Mouse (Mus musculus) limb, embryonic 13.5 days (tissue): ENCODE measurements around the gene Elk3. TPM values are rescaled to one million over a fixed set of nuclear protein-coding genes. Genes with fewer than 3 reads are reported as not detected.

Experiments used
- ATAC-seq: fragments of 200-750 bp; cut with Nextera tagmentation; 2 replicates; pipeline ENCODE4 v1.8.0; 2017; ENCODE audit warnings: low read depth, moderate number of reproducible peaks, moderate TSS enrichment; ENCODE audit not compliant: low FRiP score
- H3K27ac ChIP-seq: fragments of 300-500 bp; sonication (generic); 2 replicates; pipeline ENCODE4 v1.5.1; 2015; ENCODE audit warnings: inconsistent platforms, mild to moderate bottlenecking, moderate library complexity
- H3K27me3 ChIP-seq: fragments of 300-500 bp; sonication (generic); 2 replicates; pipeline ENCODE4 v1.6.1; 2015; ENCODE audit warnings: mild to moderate bottlenecking, inconsistent platforms
- H3K36me3 ChIP-seq: fragments of 300-500 bp; sonication (generic); 2 replicates; pipeline ENCODE4 v1.6.1; 2015; ENCODE audit warnings: inconsistent platforms, mild to moderate bottlenecking, moderate library complexity
- H3K4me1 ChIP-seq: fragments of 300-500 bp; sonication (generic); 2 replicates; pipeline ENCODE4 v1.6.1; 2015; ENCODE audit warnings: inconsistent platforms
- H3K4me2 ChIP-seq: fragments of 300-500 bp; sonication (generic); replicated peaks from 2 replicates; pipeline ENCODE4 v1.6.1; 2015; ENCODE audit warnings: inconsistent platforms, mild to moderate bottlenecking, moderate library complexity
- H3K4me3 ChIP-seq: fragments of 300-500 bp; sonication (generic); 2 replicates; pipeline ENCODE4 v1.5.1; 2015; ENCODE audit warnings: moderate library complexity, mild to moderate bottlenecking, inconsistent platforms
- H3K9ac ChIP-seq: fragments of 300-500 bp; sonication (generic); 2 replicates; pipeline ENCODE4 v1.6.1; 2015; ENCODE audit warnings: mild to moderate bottlenecking, inconsistent platforms
- H3K9me3 ChIP-seq: fragments of 300-500 bp; sonication (generic); 2 replicates; pipeline ENCODE4 v1.6.1; 2016; ENCODE audit warnings: inconsistent platforms
- WGBS: fragments of 180-500 bp; shearing (Covaris S2); methylation state at CpG from one replicate; pipeline ENCODE4 v1.1.7; 2015; 5-methylcytosine and 5-hydroxymethylcytosine counted together
- polyA plus RNA-seq: library from polyadenylated mRNA; unstranded; fragments of >200 nt; fragmentation: Nextera tagmentation; extraction: Ambion mirVana; gene quantifications from 2 replicates; pipeline ENCODE4 v1.2.1, GENCODE M21; 2015

Gene Elk3
- polyA plus RNA-seq, 1 experiment from 2014 or later = 48.6 TPM

- H3K4me1 ChIP-seq = 0 out of 2 replicates have a peak, but pooled peaks cover 8% of the 10 kb centered on the region
- no peaks in the 10 kb centered on the region for H3K27me3 ChIP-seq
- 86% methylated on average over 8 of the region's 8 CpGs for WGBS
- no peak overlapping the region for H3K27ac ChIP-seq
- peaks cover 61% of the 10 kb centered on the region for H3K36me3 ChIP-seq
- no peak overlapping the region for H3K4me2 ChIP-seq
- peaks cover 3% of the 10 kb centered on the region; the same call in 1 of the 2 replicates for H3K9me3 ChIP-seq
- no peak overlapping the region for H3K4me3 ChIP-seq
- ATAC-seq = no peak
- no peak overlapping the region for H3K9ac ChIP-seq
Observed at GRCm38 (mm10) chr10:93215051-93215763, 95.7 kb downstream of the Elk3 start.

- peaks cover 3% of the 10 kb centered on the region; the same call in 1 of the 2 replicates for H3K9me3 ChIP-seq
- no peak overlapping the region for H3K4me2 ChIP-seq
- no peak overlapping the region for H3K4me3 ChIP-seq
- no peak overlapping the region for H3K27ac ChIP-seq
- H3K36me3 ChIP-seq = peaks cover 61% of the 10 kb centered on the region
- H3K27me3 ChIP-seq = no peaks in the 10 kb centered on the region
- 0 out of 2 replicates have a peak, but pooled peaks cover 8% of the 10 kb centered on the region for H3K4me1 ChIP-seq
- WGBS = 71% methylated on average over 4 of the region's 4 CpGs
- H3K9ac ChIP-seq = no peak overlapping the region
- no peak for ATAC-seq
Observed at GRCm38 (mm10) chr10:93214251-93214650, 96.7 kb downstream of the Elk3 start.

- H3K36me3 ChIP-seq = peaks cover 61% of the 10 kb centered on the region
- no peaks in the 10 kb centered on the region for H3K27me3 ChIP-seq
- no peak overlapping the region for H3K4me2 ChIP-seq
- no peak overlapping the region for H3K9ac ChIP-seq
- 0 out of 2 replicates have a peak, but pooled peaks cover 8% of the 10 kb centered on the region for H3K4me1 ChIP-seq
- no peak overlapping the region for H3K27ac ChIP-seq
- no peak overlapping the region for H3K4me3 ChIP-seq
- WGBS = 86% methylated on average over 7 of the region's 7 CpGs
- ATAC-seq = no peak
- peaks cover 3% of the 10 kb centered on the region; the same call in 1 of the 2 replicates for H3K9me3 ChIP-seq
Observed at GRCm38 (mm10) chr10:93213339-93213738, 97.6 kb downstream of the Elk3 start.

- 0 out of 2 replicates have a peak, but pooled peaks cover 8% of the 10 kb centered on the region for H3K4me1 ChIP-seq
- H3K36me3 ChIP-seq = peaks cover 55% of the 10 kb centered on the region
- no peak overlapping the region for H3K4me2 ChIP-seq
- no peak overlapping the region for H3K9ac ChIP-seq
- no peak overlapping the region for H3K4me3 ChIP-seq
- WGBS = 81% methylated on average over 2 of the region's 2 CpGs
- H3K27ac ChIP-seq = no peak overlapping the region
- ATAC-seq = no peak
- H3K27me3 ChIP-seq = no peaks in the 10 kb centered on the region
- H3K9me3 ChIP-seq = peaks cover 3% of the 10 kb centered on the region; the same call in 1 of the 2 replicates
Observed at GRCm38 (mm10) chr10:93212699-93213098, 98.2 kb downstream of the Elk3 start.

- Histone ChIP-seq H3K36me3 (peaks cover 9% of the 10 kb centered on the region), H3K27ac (no peak overlapping the region), H3K9me3 (no peaks in the 10 kb centered on the region), H3K4me2 (no peak overlapping the region), H3K9ac (no peak overlapping the region), H3K4me3 (no peak overlapping the region), H3K27me3 (no peaks in the 10 kb centered on the region), H3K4me1 (0 out of 2 replicates have a peak, but pooled peaks cover 9% of the 10 kb centered on the region)
- 56% methylated on average over 5 of the region's 5 CpGs for WGBS
- no peak for ATAC-seq
Observed at GRCm38 (mm10) chr10:93207176-93207575, 103.8 kb downstream of the Elk3 start.

GRCm38 (mm10) chr10:93205287-93205956 lies 105.5 kb downstream of the Elk3 start:
- H3K9ac ChIP-seq = no peak overlapping the region
- H3K36me3 ChIP-seq = peaks cover 4% of the 10 kb centered on the region; the same call in 1 of the 2 replicates
- H3K27me3 ChIP-seq = no peaks in the 10 kb centered on the region
- H3K27ac ChIP-seq = no peak overlapping the region
- H3K9me3 ChIP-seq = no peaks in the 10 kb centered on the region
- H3K4me1 ChIP-seq = 0 out of 2 replicates have a peak, but pooled peaks cover 6% of the 10 kb centered on the region
- no peak overlapping the region for H3K4me3 ChIP-seq
- no peak for ATAC-seq
- no peak overlapping the region for H3K4me2 ChIP-seq
- WGBS = 81% methylated on average over 4 of the region's 4 CpGs

DNA sequence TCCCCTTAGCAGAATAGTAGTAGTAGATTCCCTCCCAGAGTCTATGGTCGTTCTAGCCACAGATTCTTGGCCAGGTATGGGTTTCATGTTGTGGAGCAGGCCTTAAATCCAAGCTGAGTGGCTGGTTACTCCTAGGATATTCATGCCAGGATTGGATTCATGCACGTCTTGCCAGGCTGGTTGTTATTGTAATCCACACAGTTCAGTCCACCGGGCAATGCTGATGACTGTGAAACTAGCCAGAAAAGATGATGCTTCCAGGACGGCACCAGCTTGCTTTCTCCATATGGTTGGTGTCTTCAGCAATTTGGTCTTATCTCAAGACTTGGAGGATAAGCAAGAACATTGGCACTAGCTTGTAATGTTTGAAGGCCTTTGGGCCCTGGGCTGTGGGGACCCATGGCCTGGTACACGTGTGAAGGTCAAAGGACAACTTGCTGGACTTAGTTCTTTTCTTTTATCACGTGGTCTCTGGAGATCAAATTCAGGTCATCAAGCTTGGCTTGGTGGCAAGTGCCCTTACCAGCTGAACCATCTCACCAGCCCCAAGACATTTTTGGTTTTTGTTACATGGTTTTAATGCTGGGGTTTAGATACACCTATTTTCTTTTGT lies 109.0 kb downstream of the Elk3 start:
- 92% methylated on average over 6 of the region's 6 CpGs for WGBS
- no peaks in the 10 kb centered on the region for H3K27me3 ChIP-seq
- H3K4me1 ChIP-seq = peaks cover 10% of the 10 kb centered on the region
- H3K27ac ChIP-seq = no peak overlapping the region
- H3K36me3 ChIP-seq = peaks cover 11% of the 10 kb centered on the region
- H3K9me3 ChIP-seq = no peaks in the 10 kb centered on the region
- no peak overlapping the region for H3K4me2 ChIP-seq
- H3K9ac ChIP-seq = no peak overlapping the region
- H3K4me3 ChIP-seq = no peak overlapping the region
- no peak for ATAC-seq

DNA sequence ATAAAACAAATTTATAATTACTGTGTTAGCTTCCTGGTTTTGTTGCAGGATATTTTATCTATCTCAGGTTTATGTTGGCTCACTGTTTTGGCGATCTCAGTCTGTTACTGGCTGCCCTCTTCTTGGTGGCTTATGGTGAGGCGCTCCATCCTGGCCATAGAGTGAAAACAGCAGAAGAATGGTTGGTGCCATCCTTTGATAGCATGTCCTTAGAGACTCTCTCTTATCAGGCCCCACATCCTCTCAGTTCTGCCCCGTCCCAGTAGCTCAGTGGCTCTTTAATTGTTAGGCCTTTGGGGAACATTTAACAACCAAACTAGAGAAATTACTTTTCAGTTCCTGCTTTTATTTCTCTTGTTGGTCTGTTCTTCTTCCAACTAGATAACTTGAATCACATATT lies 112.0 kb downstream of the Elk3 start:
- H3K9ac ChIP-seq = no peak overlapping the region
- 90% methylated on average over 3 of the region's 3 CpGs for WGBS
- no peak for ATAC-seq
- no peak overlapping the region for H3K27ac ChIP-seq
- H3K4me2 ChIP-seq = no peak overlapping the region
- H3K9me3 ChIP-seq = no peaks in the 10 kb centered on the region
- H3K4me1 ChIP-seq = peaks cover 21% of the 10 kb centered on the region
- no peak overlapping the region for H3K4me3 ChIP-seq
- no peaks in the 10 kb centered on the region for H3K27me3 ChIP-seq
- peaks cover 11% of the 10 kb centered on the region for H3K36me3 ChIP-seq

Other genes starting within 250 kb of the Elk3 start
- 0.14 and 0.15 TPM in 2 replicates for gene Cfap54, start 229.5 kb downstream of the Elk3 start, polyA plus RNA-seq
- 16.4 and 16.6 TPM in 2 replicates for gene Cdk17, start 150.3 kb downstream of the Elk3 start, polyA plus RNA-seq
- 225 and 237 TPM in 2 replicates for gene Lta4h, start 142.3 kb upstream of the Elk3 start, polyA plus RNA-seq
- gene Hal, start 177.6 kb upstream of the Elk3 start, polyA plus RNA-seq = 0.18 TPM in 1 of 2 replicates, not detected in the other
- gene Amdhd1, start 228.9 kb upstream of the Elk3 start, polyA plus RNA-seq = 0.47 and 0.55 TPM in 2 replicates
- gene Ccdc38, start 229.5 kb upstream of the Elk3 start, polyA plus RNA-seq = 0.28 and 0.32 TPM in 2 replicates